Mouse (Mus musculus) liver, postnatal 0 days (tissue): Measurements from ENCODE around the gene Klhl24. TPM values are rescaled to one million over a fixed set of nuclear protein-coding genes. Genes with fewer than 3 reads are reported as not detected.

Source experiments
- ATAC-seq: fragments of 200-750 bp; cut with Nextera tagmentation; 2 replicates; pipeline ENCODE4 v1.8.0; 2017; ENCODE audit warnings: mild to moderate bottlenecking, moderate library complexity
- DNase-seq: peaks from one replicate; pipeline ENCODE4 v3.0.0-alpha.2; 2016
- H3K27ac ChIP-seq: fragments of 300-500 bp; sonication (generic); 2 replicates; pipeline ENCODE4 v1.5.1; 2014; ENCODE audit warnings: antibody characterized with exemption, moderate library complexity, mild to moderate bottlenecking, low read depth
- H3K27me3 ChIP-seq: fragments of 300-500 bp; sonication (generic); 2 replicates; pipeline ENCODE4 v1.6.1; 2014; ENCODE audit warnings: low read length, control low read depth, mixed read lengths; ENCODE audit not compliant: insufficient read depth
- H3K36me3 ChIP-seq: fragments of 300-500 bp; sonication (generic); replicated peaks from 2 replicates; pipeline ENCODE4 v1.6.1; 2014; ENCODE audit warnings: mild to moderate bottlenecking, control low read depth, low read length, moderate library complexity, mixed read lengths; ENCODE audit not compliant: insufficient read depth
- H3K4me1 ChIP-seq: fragments of 300-500 bp; sonication (generic); 2 replicates; pipeline ENCODE4 v1.6.1; 2014; ENCODE audit warnings: antibody characterized with exemption, mild to moderate bottlenecking, control low read depth; ENCODE audit not compliant: insufficient read depth
- H3K4me2 ChIP-seq: fragments of 300-500 bp; sonication (generic); 2 replicates; pipeline ENCODE4 v1.6.1; 2014; ENCODE audit warnings: low read depth, mild to moderate bottlenecking, low read length, moderate library complexity, mixed read lengths
- H3K4me3 ChIP-seq: fragments of 300-500 bp; sonication (generic); 2 replicates; pipeline ENCODE4 v1.5.1; 2014; ENCODE audit warnings: low read depth, low read length
- H3K9ac ChIP-seq: fragments of 300-500 bp; sonication (generic); replicated peaks from 2 replicates; pipeline ENCODE4 v1.6.1; 2014; ENCODE audit warnings: mild to moderate bottlenecking, moderate library complexity
- H3K9me3 ChIP-seq: fragments of 300-500 bp; sonication (generic); 2 replicates; pipeline ENCODE4 v1.6.1; 2016; ENCODE audit warnings: mild to moderate bottlenecking, control low read depth, low read length, mixed read lengths
- CTCF ChIP-seq: sonication (generic); IDR thresholded peaks from 2 replicates; pipeline ENCODE4 v1.5.1; 2016; ENCODE audit warnings: antibody characterized with exemption, low read depth
- EP300 ChIP-seq: IDR thresholded peaks from 2 replicates; pipeline ENCODE4 v1.6.1; 2016; ENCODE audit warnings: antibody characterized with exemption, low read depth, mild to moderate bottlenecking
- WGBS: fragments of 180-500 bp; shearing (Covaris S2); extraction: QIAGEN DNeasy Blood & Tissue Kit; methylation state at CpG from one replicate; pipeline ENCODE4 v1.1.7; 2014; ENCODE audit not compliant: insufficient replicate concordance; 5-methylcytosine and 5-hydroxymethylcytosine counted together
- polyA plus RNA-seq: library from polyadenylated mRNA; unstranded; fragments of >200 nt; fragmentation: Nextera tagmentation; extraction: Ambion mirVana; gene quantifications from 2 replicates; pipeline ENCODE4 v1.2.1, GENCODE M21; 2015

Gene Klhl24
- polyA plus RNA-seq, 1 experiment from 2014 or later: 10.5 TPM

GRCm38 (mm10) chr16:20130397-20130796, 33.1 kb downstream of the Klhl24 start:
- Histone ChIP-seq H3K4me1 (no peaks in the 10 kb centered on the region), H3K4me3 (no peak overlapping the region), H3K9me3 (no peaks in the 10 kb centered on the region), H3K9ac (no peak overlapping the region), H3K27me3 (no peaks in the 10 kb centered on the region), H3K36me3 (peaks cover 10% of the 10 kb centered on the region; the same call in 1 of the 2 replicates), H3K4me2 (no peak overlapping the region), H3K27ac (no peak overlapping the region)
- WGBS: 61% methylated on average over 2 of the region's 2 CpGs
- DNase-seq (no peak), ATAC-seq (no peak)
- TF ChIP-seq EP300 (no peak), CTCF (no peak)

GRCm38 (mm10) chr16:20140772-20141531, 43.6 kb downstream of the Klhl24 start, which contains the start of gene Yeats2:
Yeats2 (plus strand) TSS chr16:20141063.
- H3K4me2 ChIP-seq: peak within 1 kb of the TSS; percentile 86
- no peaks in the 10 kb centered on the region for H3K27me3 ChIP-seq
- TF ChIP-seq CTCF (peak; percentile 29; the same call in 1 of the 2 replicates), EP300 (no peak)
- H3K4me1 ChIP-seq: peaks cover 13% of the 10 kb centered on the region
- peak within 1 kb of the TSS; percentile 99 for H3K4me3 ChIP-seq
- WGBS: under 1% methylated on average over 84 of the region's 92 CpGs
- H3K36me3 ChIP-seq: no peaks in the 10 kb centered on the region
- peak; percentile 86 for DNase-seq
- peak within 1 kb of the TSS; percentile 79 for H3K27ac ChIP-seq
- H3K9me3 ChIP-seq: no peaks in the 10 kb centered on the region
- peak within 1 kb of the TSS; percentile 91 for H3K9ac ChIP-seq
- ATAC-seq: peak; percentile 96

- ATAC-seq (no peak), DNase-seq (no peak)
- TF ChIP-seq CTCF: no peak
- no peak for TF ChIP-seq EP300
- Histone ChIP-seq H3K27ac (no peak overlapping the region), H3K9ac (no peak overlapping the region), H3K27me3 (no peaks in the 10 kb centered on the region), H3K4me3 (no peak overlapping the region), H3K9me3 (no peaks in the 10 kb centered on the region), H3K4me1 (peaks cover 13% of the 10 kb centered on the region), H3K36me3 (no peaks in the 10 kb centered on the region), H3K4me2 (no peak overlapping the region)
- WGBS: 68% methylated on average over 3 of the region's 3 CpGs
Observed at GRCm38 (mm10) chr16:20144568-20144967, 47.2 kb downstream of the Klhl24 start.

GRCm38 (mm10) chr16:20151991-20152390, 54.6 kb downstream of the Klhl24 start:
- no peaks in the 10 kb centered on the region for H3K4me1 ChIP-seq
- H3K9ac ChIP-seq: no peak overlapping the region
- no peaks in the 10 kb centered on the region for H3K27me3 ChIP-seq
- TF ChIP-seq CTCF (no peak), EP300 (no peak)
- no peak for ATAC-seq
- no peak overlapping the region for H3K4me2 ChIP-seq
- no peak overlapping the region for H3K4me3 ChIP-seq
- 56% methylated on average over 5 of the region's 5 CpGs for WGBS
- no peak for DNase-seq
- no peak overlapping the region for H3K27ac ChIP-seq
- no peaks in the 10 kb centered on the region for H3K9me3 ChIP-seq
- peaks cover 25% of the 10 kb centered on the region for H3K36me3 ChIP-seq

- Histone ChIP-seq H3K4me3 (no peak overlapping the region), H3K9me3 (no peaks in the 10 kb centered on the region), H3K27ac (no peak overlapping the region), H3K4me2 (no peak overlapping the region), H3K9ac (no peak overlapping the region), H3K4me1 (no peaks in the 10 kb centered on the region), H3K36me3 (peaks cover 34% of the 10 kb centered on the region), H3K27me3 (no peaks in the 10 kb centered on the region)
- DNase-seq: no peak
- WGBS: 70% methylated on average over 3 of the region's 3 CpGs
- no peak for ATAC-seq
- TF ChIP-seq EP300 (no peak), CTCF (no peak)
Observed at GRCm38 (mm10) chr16:20153742-20154141, 56.4 kb downstream of the Klhl24 start.

GRCm38 (mm10) chr16:20160130-20160529, 62.8 kb downstream of the Klhl24 start:
- no peak overlapping the region for H3K4me2 ChIP-seq
- ATAC-seq: no peak
- no peaks in the 10 kb centered on the region for H3K4me1 ChIP-seq
- H3K36me3 ChIP-seq: peaks cover 48% of the 10 kb centered on the region
- H3K27ac ChIP-seq: no peak overlapping the region
- no peak overlapping the region for H3K4me3 ChIP-seq
- H3K9ac ChIP-seq: no peak overlapping the region
- no peak for DNase-seq
- H3K9me3 ChIP-seq: no peaks in the 10 kb centered on the region
- no peaks in the 10 kb centered on the region for H3K27me3 ChIP-seq
- WGBS: 71% methylated on average over 2 of the region's 2 CpGs
- TF ChIP-seq EP300 (no peak), CTCF (peak; percentile 33; the same call in 1 of the 2 replicates)
